Mouse (Mus musculus) urinary bladder, postnatal 4 days (tissue): ENCODE measurements around the gene Gm2042.
"Not testable (repeated sequence)": the region's sequence is repeated elsewhere in the genome, so short reads cannot be mapped to it uniquely, and the experiment has no call there.

Experiments used
- DNase-seq, 2 experiments: peaks; one replicate each; pipeline ENCODE4 v3.0.0; 2021 to 2022; ENCODE audit warnings: low spot score in 2 of 2

Gene Gm2042

GRCm38 (mm10) chr12:87953780-87954179 is at the start of gene Gm2042:
TSS of gene Gm2042 (plus strand) at chr12:87954080.
- DNase-seq = not testable (repeated sequence)

GRCm38 (mm10) chr12:87919721-87920120 is 34.2 kb upstream of the Gm2042 start, which contains the start of gene Gm2035:
TSS of gene Gm2035 (minus strand) at chr12:87919857.
- not testable (repeated sequence) for DNase-seq

- DNase-seq = not testable (repeated sequence)
Measured at GRCm38 (mm10) chr12:87984000-87984399, 30.1 kb downstream of the Gm2042 start.

GRCm38 (mm10) chr12:88004118-88004517 is 50.2 kb downstream of the Gm2042 start:
- DNase-seq = not testable (repeated sequence)
